Mouse (Mus musculus) liver, postnatal 0 days (tissue): ENCODE measurements at regions not wholly inside any gene's neighbourhood (a gene's known extent, or its start where the extent isn't known, plus 50 kb on each side); places are given as distances from the start of the nearest gene placed in this dataset.

ENCODE experiments used
- ATAC-seq: fragments of 200-750 bp; cut with Nextera tagmentation; 2 replicates; pipeline ENCODE4 v1.8.0; 2017; ENCODE audit warnings: mild to moderate bottlenecking, moderate library complexity
- DNase-seq: peaks from one replicate; pipeline ENCODE4 v3.0.0-alpha.2; 2016
- H3K27ac ChIP-seq: fragments of 300-500 bp; sonication (generic); 2 replicates; pipeline ENCODE4 v1.5.1; 2014; ENCODE audit warnings: antibody characterized with exemption, moderate library complexity, mild to moderate bottlenecking, low read depth
- H3K27me3 ChIP-seq: fragments of 300-500 bp; sonication (generic); 2 replicates; pipeline ENCODE4 v1.6.1; 2014; ENCODE audit warnings: low read length, control low read depth, mixed read lengths; ENCODE audit not compliant: insufficient read depth
- H3K36me3 ChIP-seq: fragments of 300-500 bp; sonication (generic); replicated peaks from 2 replicates; pipeline ENCODE4 v1.6.1; 2014; ENCODE audit warnings: mild to moderate bottlenecking, control low read depth, low read length, moderate library complexity, mixed read lengths; ENCODE audit not compliant: insufficient read depth
- H3K4me1 ChIP-seq: fragments of 300-500 bp; sonication (generic); 2 replicates; pipeline ENCODE4 v1.6.1; 2014; ENCODE audit warnings: antibody characterized with exemption, mild to moderate bottlenecking, control low read depth; ENCODE audit not compliant: insufficient read depth
- H3K4me2 ChIP-seq: fragments of 300-500 bp; sonication (generic); 2 replicates; pipeline ENCODE4 v1.6.1; 2014; ENCODE audit warnings: low read depth, mild to moderate bottlenecking, low read length, moderate library complexity, mixed read lengths
- H3K4me3 ChIP-seq: fragments of 300-500 bp; sonication (generic); 2 replicates; pipeline ENCODE4 v1.5.1; 2014; ENCODE audit warnings: low read depth, low read length
- H3K9ac ChIP-seq: fragments of 300-500 bp; sonication (generic); replicated peaks from 2 replicates; pipeline ENCODE4 v1.6.1; 2014; ENCODE audit warnings: mild to moderate bottlenecking, moderate library complexity
- H3K9me3 ChIP-seq: fragments of 300-500 bp; sonication (generic); 2 replicates; pipeline ENCODE4 v1.6.1; 2016; ENCODE audit warnings: mild to moderate bottlenecking, control low read depth, low read length, mixed read lengths
- CTCF ChIP-seq: sonication (generic); IDR thresholded peaks from 2 replicates; pipeline ENCODE4 v1.5.1; 2016; ENCODE audit warnings: antibody characterized with exemption, low read depth
- EP300 ChIP-seq: IDR thresholded peaks from 2 replicates; pipeline ENCODE4 v1.6.1; 2016; ENCODE audit warnings: antibody characterized with exemption, low read depth, mild to moderate bottlenecking
- WGBS: fragments of 180-500 bp; shearing (Covaris S2); extraction: QIAGEN DNeasy Blood & Tissue Kit; methylation state at CpG from one replicate; pipeline ENCODE4 v1.1.7; 2014; ENCODE audit not compliant: insufficient replicate concordance; 5-methylcytosine and 5-hydroxymethylcytosine counted together

GRCm38 (mm10) chr6:117788580-117789540 is 52.1 kb upstream of the Zfp637 start:
- no peak overlapping the region for H3K4me2 ChIP-seq
- no peak overlapping the region for H3K4me3 ChIP-seq
- H3K36me3 ChIP-seq = no peaks in the 10 kb centered on the region
- ATAC-seq (no peak), DNase-seq (no peak)
- no peak overlapping the region for H3K27ac ChIP-seq
- H3K9ac ChIP-seq = no peak overlapping the region
- TF ChIP-seq CTCF = no peak
- no peak for TF ChIP-seq EP300
- 63% methylated on average over 12 of the region's 12 CpGs for WGBS
- no peaks in the 10 kb centered on the region for H3K27me3 ChIP-seq
- no peaks in the 10 kb centered on the region for H3K9me3 ChIP-seq
- no peaks in the 10 kb centered on the region for H3K4me1 ChIP-seq

GRCm38 (mm10) chr6:117790581-117790980 is 50.4 kb upstream of the Zfp637 start:
- TF ChIP-seq EP300 (no peak), CTCF (no peak)
- H3K4me3 ChIP-seq = no peak overlapping the region
- no peak overlapping the region for H3K9ac ChIP-seq
- no peaks in the 10 kb centered on the region for H3K27me3 ChIP-seq
- H3K27ac ChIP-seq = no peak overlapping the region
- ATAC-seq (no peak), DNase-seq (no peak)
- WGBS = 86% methylated on average over 6 of the region's 6 CpGs
- no peaks in the 10 kb centered on the region for H3K36me3 ChIP-seq
- H3K4me1 ChIP-seq = no peaks in the 10 kb centered on the region
- H3K4me2 ChIP-seq = no peak overlapping the region
- no peaks in the 10 kb centered on the region for H3K9me3 ChIP-seq
